Mouse (Mus musculus) forebrain, embryonic 14.5 days (tissue): ENCODE data around the gene Tnfrsf13b. TPM values are rescaled to one million over a fixed set of nuclear protein-coding genes. Genes with fewer than 3 reads are reported as not detected.
"Not testable (repeated sequence)": the region's sequence is repeated elsewhere in the genome, so short reads cannot be mapped to it uniquely, and the experiment has no call there.

Source experiments
- ATAC-seq: fragments of 200-750 bp; cut with Nextera tagmentation; 2 replicates; pipeline ENCODE4 v1.8.0; 2017; ENCODE audit warnings: mild to moderate bottlenecking, moderate library complexity
- DNase-seq: peaks from one replicate; pipeline ENCODE4 v3.0.0-alpha.2; 2015; ENCODE audit warnings: low spot score
- H3K27ac ChIP-seq: fragments of 300-500 bp; sonication (generic); 2 replicates; pipeline ENCODE4 v1.5.1; 2014; ENCODE audit warnings: low read depth, mild to moderate bottlenecking, control low read depth, low read length, moderate library complexity
- H3K27me3 ChIP-seq: fragments of 300-500 bp; sonication (generic); replicated peaks from 2 replicates; pipeline ENCODE4 v1.6.1; 2014; ENCODE audit warnings: low read length, control low read depth, mixed read lengths; ENCODE audit not compliant: control insufficient read depth, insufficient read depth
- H3K36me3 ChIP-seq: fragments of 300-500 bp; sonication (generic); 2 replicates; pipeline ENCODE4 v1.6.1; 2014; ENCODE audit warnings: low read length, control low read depth; ENCODE audit not compliant: control insufficient read depth, insufficient read depth
- H3K4me1 ChIP-seq: fragments of 300-500 bp; sonication (generic); 2 replicates; pipeline ENCODE4 v1.6.1; 2014; ENCODE audit warnings: antibody characterized with exemption, low read length, control low read depth; ENCODE audit not compliant: control insufficient read depth, insufficient read depth
- H3K4me2 ChIP-seq: fragments of 300-500 bp; sonication (generic); 2 replicates; pipeline ENCODE4 v1.6.1; 2014; ENCODE audit warnings: mild to moderate bottlenecking, control low read depth, low read length
- H3K4me3 ChIP-seq: fragments of 300-500 bp; sonication (generic); 2 replicates; pipeline ENCODE4 v1.5.1; 2014; ENCODE audit warnings: low read depth, low read length, control low read depth
- H3K9ac ChIP-seq: fragments of 300-500 bp; sonication (generic); 2 replicates; pipeline ENCODE4 v1.6.1; 2014; ENCODE audit warnings: mild to moderate bottlenecking, low read length, control low read depth, moderate library complexity
- H3K9me3 ChIP-seq: fragments of 300-500 bp; sonication (generic); replicated peaks from 2 replicates; pipeline ENCODE4 v1.6.1; 2016; ENCODE audit warnings: low read length, control low read depth, mixed read lengths; ENCODE audit not compliant: control insufficient read depth
- WGBS: fragments of 180-500 bp; shearing (Covaris S2); extraction: QIAGEN DNeasy Blood & Tissue Kit; methylation state at CpG from one replicate; pipeline ENCODE4 v1.1.7; 2014; 5-methylcytosine and 5-hydroxymethylcytosine counted together
- polyA plus RNA-seq: library from polyadenylated mRNA; unstranded; fragments of >200 nt; fragmentation: Nextera tagmentation; extraction: Ambion mirVana; gene quantifications from 2 replicates; pipeline ENCODE4 v1.2.1, GENCODE M21; 2014

Tnfrsf13b gene
- polyA plus RNA-seq, 1 experiment from 2014 or later: 1.2 TPM

DNA sequence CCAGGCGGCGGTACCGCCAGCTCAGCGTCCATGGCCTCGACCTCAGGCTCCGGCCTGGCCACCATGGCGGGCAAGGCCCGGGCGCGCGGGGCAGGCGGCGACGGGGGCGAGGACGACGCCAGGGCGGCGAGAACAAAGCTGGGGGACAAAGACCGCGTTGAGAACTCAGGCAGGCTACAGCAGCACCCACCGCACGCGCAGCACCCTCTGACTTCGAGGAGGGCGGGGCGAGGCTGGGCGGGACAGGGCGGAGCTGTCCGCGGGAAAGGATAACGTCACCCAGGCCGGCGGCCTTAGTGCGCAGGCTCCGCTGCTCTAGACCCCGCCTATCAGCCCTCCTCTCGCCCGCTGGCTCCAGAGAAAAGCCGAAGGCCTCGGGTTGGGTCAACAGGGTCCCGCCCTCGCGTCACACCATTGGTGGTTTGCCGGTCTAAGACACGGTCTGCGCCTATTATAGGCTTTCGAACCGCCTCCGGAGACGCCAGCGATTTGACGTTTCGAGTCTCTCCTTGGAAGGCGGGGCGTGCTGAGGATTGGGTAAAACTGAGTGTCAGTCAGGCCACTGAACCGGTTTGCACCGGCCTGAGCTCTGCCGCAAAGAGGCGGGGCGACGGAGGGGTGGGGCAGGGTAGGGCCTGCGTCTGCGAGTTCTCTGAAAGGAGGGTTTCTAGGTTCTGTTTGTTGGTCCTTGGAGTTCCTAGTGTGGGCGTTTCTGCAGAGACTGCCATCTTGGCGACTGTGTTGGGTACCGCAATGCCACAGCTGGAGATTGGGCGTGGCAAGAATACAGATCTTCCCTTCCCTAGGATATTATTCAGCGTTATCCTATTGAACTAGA lies 48.5 kb downstream of the Tnfrsf13b start, which contains the start of gene Usp22:
Gene Usp22, minus strand, starts transcription at position 235 of the 838 bp plus-strand sequence.
- Histone ChIP-seq H3K27me3 (no peaks in the 10 kb centered on the region), H3K36me3 (no peaks in the 10 kb centered on the region), H3K4me1 (peaks cover 27% of the 10 kb centered on the region), H3K9me3 (no peaks in the 10 kb centered on the region), H3K27ac (peak within 1 kb of the TSS; percentile 98), H3K4me2 (peak within 1 kb of the TSS; percentile 64), H3K4me3 (peak within 1 kb of the TSS; percentile 96), H3K9ac (peak within 1 kb of the TSS; percentile 100)
- DNase-seq: peak; percentile 100
- WGBS: under 1% methylated on average over 66 of the region's 69 CpGs
- peak; percentile 96 for ATAC-seq

DNA sequence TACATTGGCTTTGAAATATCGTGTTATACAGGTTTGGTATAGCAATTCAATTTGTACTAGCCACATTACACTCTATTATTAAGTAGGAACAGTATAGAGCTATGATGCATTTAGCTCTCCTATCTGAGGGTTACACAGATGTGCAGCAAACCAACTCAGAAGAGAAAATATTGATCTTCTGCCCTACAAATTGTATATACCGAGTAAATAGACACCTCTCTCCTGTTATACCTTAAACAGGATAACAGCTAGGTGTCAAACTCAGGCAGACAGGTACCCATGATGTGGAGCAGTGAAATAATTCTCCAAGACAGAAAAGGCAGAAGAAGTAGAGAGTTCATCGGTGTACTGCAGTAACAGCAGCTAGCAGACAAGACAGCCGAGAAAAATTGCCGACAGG lies 49.2 kb downstream of the Tnfrsf13b start:
- ATAC-seq (no peak), DNase-seq (no peak)
- H3K4me1 ChIP-seq: peaks cover 21% of the 10 kb centered on the region
- WGBS: 72% methylated on average over 5 of the region's 5 CpGs
- H3K27me3 ChIP-seq: no peaks in the 10 kb centered on the region
- H3K36me3 ChIP-seq: no peaks in the 10 kb centered on the region
- H3K9ac ChIP-seq: no peak overlapping the region
- peak overlapping the region; percentile 96 for H3K4me3 ChIP-seq
- no peaks in the 10 kb centered on the region for H3K9me3 ChIP-seq
- peak overlapping the region; percentile 98 for H3K27ac ChIP-seq
- H3K4me2 ChIP-seq: peak overlapping the region; percentile 42

DNA sequence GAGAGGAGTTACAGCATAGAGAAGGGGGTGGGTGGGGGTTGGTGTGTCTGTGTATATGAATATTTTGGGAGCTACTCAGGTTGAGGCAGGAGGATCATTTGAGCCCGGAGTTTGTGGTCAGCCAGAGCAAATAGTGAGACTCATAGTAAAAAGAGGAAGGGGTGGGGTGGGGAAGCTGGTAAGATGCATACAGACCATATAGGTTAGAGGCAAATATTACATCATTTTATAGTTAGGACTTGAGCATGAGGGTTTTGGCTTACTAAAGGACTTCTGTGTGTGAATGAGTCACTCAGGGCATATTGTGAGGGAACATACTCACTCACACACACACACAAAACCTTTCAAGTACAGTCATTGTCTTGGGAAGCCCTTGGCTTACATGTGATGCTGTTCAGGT lies 49.8 kb downstream of the Tnfrsf13b start:
- WGBS: 86% methylated on average over 1 of the region's 1 CpGs
- H3K9me3 ChIP-seq: no peaks in the 10 kb centered on the region
- no peak for ATAC-seq
- no peak overlapping the region for H3K9ac ChIP-seq
- no peak overlapping the region for H3K27ac ChIP-seq
- no peak overlapping the region for H3K4me3 ChIP-seq
- no peaks in the 10 kb centered on the region for H3K27me3 ChIP-seq
- DNase-seq: no peak
- H3K4me1 ChIP-seq: peaks cover 19% of the 10 kb centered on the region
- H3K4me2 ChIP-seq: 0 out of 2 replicates have a peak overlapping the region, but pooled peaks have one; percentile 42
- H3K36me3 ChIP-seq: no peaks in the 10 kb centered on the region

DNA sequence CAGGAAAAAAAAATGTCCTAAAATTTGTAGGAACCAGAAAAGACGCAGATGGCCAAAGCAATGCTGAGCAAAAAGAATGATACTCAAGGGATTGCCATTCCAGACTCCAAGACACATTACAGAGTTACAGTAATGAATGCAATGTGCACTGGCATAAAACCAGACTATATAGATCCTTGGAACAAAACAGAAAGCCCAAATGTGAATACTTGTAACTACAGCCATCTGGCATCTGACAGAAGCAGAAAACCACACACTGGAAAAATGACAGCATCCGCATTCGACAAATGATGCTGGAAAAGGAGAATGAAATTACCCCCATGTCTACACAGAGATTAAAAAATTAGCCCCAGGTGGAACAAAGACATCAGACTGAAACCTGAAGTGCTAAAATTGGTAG lies 53.8 kb downstream of the Tnfrsf13b start:
- Histone ChIP-seq H3K4me2 (no peak overlapping the region), H3K4me3 (no peak overlapping the region), H3K27me3 (no peaks in the 10 kb centered on the region), H3K36me3 (no peaks in the 10 kb centered on the region), H3K4me1 (peaks cover 4% of the 10 kb centered on the region; the same call in 1 of the 2 replicates), H3K27ac (peak overlapping the region; percentile 48; the same call in 1 of the 2 replicates), H3K9ac (no peak overlapping the region), H3K9me3 (no peaks in the 10 kb centered on the region)
- peak; percentile 70 for DNase-seq
- 81% methylated on average over 3 of the region's 3 CpGs for WGBS
- ATAC-seq: no peak

DNA sequence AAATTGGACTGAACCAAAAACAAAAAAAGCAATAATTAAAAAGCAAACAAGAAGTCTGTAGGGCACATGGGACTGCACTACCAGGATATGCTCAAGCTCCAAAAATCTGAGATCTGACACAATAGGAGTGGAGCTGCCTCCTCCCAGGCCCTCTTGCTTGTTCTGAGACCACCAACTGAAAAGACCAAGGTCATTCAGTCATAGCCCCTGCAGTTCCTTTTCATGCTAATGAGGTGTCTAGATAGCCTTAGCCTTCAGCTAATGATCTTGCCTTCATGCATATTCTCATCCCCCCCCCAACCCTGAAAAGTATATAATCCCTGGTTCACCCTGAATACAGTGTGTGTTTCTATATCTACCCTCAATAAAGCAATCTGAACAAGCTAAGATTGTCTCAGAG lies 55.1 kb downstream of the Tnfrsf13b start:
- H3K4me2 ChIP-seq: no peak overlapping the region
- ATAC-seq (no peak), DNase-seq (no peak)
- H3K9ac ChIP-seq: no peak overlapping the region
- H3K27ac ChIP-seq: no peak overlapping the region
- H3K9me3 ChIP-seq: no peaks in the 10 kb centered on the region
- no peak overlapping the region for H3K4me3 ChIP-seq
- H3K27me3 ChIP-seq: no peaks in the 10 kb centered on the region
- no peaks in the 10 kb centered on the region for H3K4me1 ChIP-seq
- H3K36me3 ChIP-seq: no peaks in the 10 kb centered on the region

DNA sequence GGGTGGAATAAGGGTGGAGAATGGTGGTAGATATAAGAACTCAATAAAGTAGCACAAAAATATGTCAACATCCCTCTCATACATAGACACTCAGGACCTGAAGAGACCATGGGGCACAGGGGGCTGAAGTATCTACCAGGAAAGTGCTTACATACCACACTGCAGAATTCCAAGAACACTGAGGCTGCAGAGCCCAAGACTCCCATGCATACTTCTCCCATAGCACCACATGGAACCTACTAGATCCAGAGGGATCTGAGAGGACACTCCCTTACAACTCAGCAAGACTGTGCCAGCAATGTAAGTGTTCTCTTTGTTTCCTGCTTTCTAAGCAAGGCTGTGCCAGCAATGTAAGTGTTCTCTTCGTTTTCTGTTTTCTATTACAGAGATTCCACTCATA lies 57.3 kb downstream of the Tnfrsf13b start:
- no peak overlapping the region for H3K9ac ChIP-seq
- no peak overlapping the region for H3K4me2 ChIP-seq
- 64% methylated on average over 1 of the region's 1 CpGs for WGBS
- ATAC-seq (no peak), DNase-seq (no peak)
- H3K27me3 ChIP-seq: no peaks in the 10 kb centered on the region
- no peaks in the 10 kb centered on the region for H3K4me1 ChIP-seq
- H3K4me3 ChIP-seq: no peak overlapping the region
- no peak overlapping the region for H3K27ac ChIP-seq
- no peaks in the 10 kb centered on the region for H3K36me3 ChIP-seq
- no peaks in the 10 kb centered on the region for H3K9me3 ChIP-seq

DNA sequence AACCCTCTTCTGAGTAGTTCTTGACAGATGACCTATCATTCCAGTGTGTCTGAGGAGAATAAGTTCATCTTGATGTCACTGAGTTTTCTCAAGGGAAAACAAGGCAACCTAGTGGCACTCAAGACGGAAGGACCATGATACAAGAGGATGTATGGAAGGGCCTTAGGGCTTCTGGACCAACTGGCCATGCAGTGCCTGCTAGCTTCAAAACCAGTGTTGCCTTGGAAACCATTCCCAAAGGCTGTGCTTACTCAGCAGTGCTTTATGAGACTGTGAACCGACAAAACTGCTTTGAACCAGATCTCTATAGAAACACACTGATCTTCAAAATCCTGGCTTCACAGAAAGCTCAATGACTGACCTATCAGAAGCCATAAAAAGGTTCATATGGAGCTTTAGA lies 64.2 kb downstream of the Tnfrsf13b start:
- ATAC-seq: no peak

DNA sequence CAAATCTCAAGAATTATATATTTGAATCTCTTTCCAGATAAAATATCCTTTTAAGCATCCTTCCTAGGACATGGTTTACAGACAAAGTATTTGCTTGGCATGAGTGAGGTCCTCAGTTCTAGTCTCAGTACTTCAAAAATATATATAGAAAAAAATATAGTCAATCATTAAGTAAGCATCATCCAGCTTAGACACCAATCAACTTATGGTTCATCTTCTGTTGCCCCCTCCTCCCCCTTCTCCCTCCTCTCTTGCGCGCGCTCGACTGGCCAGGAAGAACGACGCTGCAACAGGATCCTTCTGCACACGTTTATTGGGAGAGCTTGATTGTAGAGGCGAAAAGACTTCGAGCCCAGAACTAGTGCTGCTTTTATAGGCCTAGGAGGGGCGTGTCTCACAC lies 65.6 kb downstream of the Tnfrsf13b start:
- not testable (repeated sequence) for H3K27ac ChIP-seq, H3K27me3 ChIP-seq, DNase-seq, H3K9me3 ChIP-seq, H3K36me3 ChIP-seq, H3K4me3 ChIP-seq, H3K4me2 ChIP-seq, H3K4me1 ChIP-seq, H3K9ac ChIP-seq, ATAC-seq
- WGBS: 95% methylated on average over 7 of the region's 10 CpGs

More for the DNA sequence above, 64.2 kb downstream of the Tnfrsf13b start:
- H3K36me3 ChIP-seq: no peaks in the 10 kb centered on the region
- DNase-seq: peak; percentile 39
- no peaks in the 10 kb centered on the region for H3K9me3 ChIP-seq
- no peaks in the 10 kb centered on the region for H3K4me1 ChIP-seq
- no peaks in the 10 kb centered on the region for H3K27me3 ChIP-seq
- WGBS: 75% methylated on average over 2 of the region's 2 CpGs
- H3K4me2 ChIP-seq: no peak overlapping the region
- no peak overlapping the region for H3K27ac ChIP-seq
- no peak overlapping the region for H3K9ac ChIP-seq
- no peak overlapping the region for H3K4me3 ChIP-seq

DNA sequence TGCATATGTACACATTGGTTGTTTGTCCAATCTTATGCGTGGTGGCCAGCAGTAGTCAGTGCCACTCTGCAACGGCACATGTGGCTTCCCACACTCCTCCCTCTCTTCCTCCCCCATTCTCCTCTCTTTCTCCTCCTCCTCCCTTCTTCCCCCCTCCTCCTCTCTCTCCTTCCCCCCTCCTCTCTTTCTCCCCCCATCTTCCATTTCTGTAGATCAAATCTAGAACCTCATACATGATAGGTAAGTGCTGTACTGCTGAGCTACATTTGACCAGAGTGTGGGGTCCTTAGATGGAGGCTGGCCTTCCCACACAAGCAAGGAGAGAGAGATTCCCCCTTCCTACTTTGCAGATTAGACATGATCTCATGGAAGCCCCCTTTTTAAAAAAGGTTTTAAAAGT lies 66.2 kb downstream of the Tnfrsf13b start:
- no peaks in the 10 kb centered on the region for H3K4me1 ChIP-seq
- no peak overlapping the region for H3K27ac ChIP-seq
- no peaks in the 10 kb centered on the region for H3K27me3 ChIP-seq
- ATAC-seq (no peak), DNase-seq (no peak)
- no peak overlapping the region for H3K9ac ChIP-seq
- H3K4me2 ChIP-seq: no peak overlapping the region
- 100% methylated on average over 2 of the region's 2 CpGs for WGBS
- no peaks in the 10 kb centered on the region for H3K9me3 ChIP-seq
- no peaks in the 10 kb centered on the region for H3K36me3 ChIP-seq
- no peak overlapping the region for H3K4me3 ChIP-seq
